Mouse (Mus musculus) forebrain, embryonic 14.5 days (tissue): ENCODE measurements at regions not wholly inside any gene's neighbourhood (a gene's known extent, or its start where the extent isn't known, plus 50 kb on each side); places are given as distances from the start of the nearest gene placed in this dataset.
A peak's percentile ranks its signal among the peaks of the same experiment; 100 is the strongest.
"Not testable (repeated sequence)": the region's sequence is repeated elsewhere in the genome, so short reads cannot be mapped to it uniquely, and the experiment has no call there.

ENCODE experiments used
- ATAC-seq: fragments of 200-750 bp; cut with Nextera tagmentation; 2 replicates; pipeline ENCODE4 v1.8.0; 2017; ENCODE audit warnings: mild to moderate bottlenecking, moderate library complexity
- DNase-seq: peaks from one replicate; pipeline ENCODE4 v3.0.0-alpha.2; 2015; ENCODE audit warnings: low spot score
- H3K27ac ChIP-seq: fragments of 300-500 bp; sonication (generic); 2 replicates; pipeline ENCODE4 v1.5.1; 2014; ENCODE audit warnings: low read depth, mild to moderate bottlenecking, control low read depth, low read length, moderate library complexity
- H3K27me3 ChIP-seq: fragments of 300-500 bp; sonication (generic); replicated peaks from 2 replicates; pipeline ENCODE4 v1.6.1; 2014; ENCODE audit warnings: low read length, control low read depth, mixed read lengths; ENCODE audit not compliant: control insufficient read depth, insufficient read depth
- H3K36me3 ChIP-seq: fragments of 300-500 bp; sonication (generic); 2 replicates; pipeline ENCODE4 v1.6.1; 2014; ENCODE audit warnings: low read length, control low read depth; ENCODE audit not compliant: control insufficient read depth, insufficient read depth
- H3K4me1 ChIP-seq: fragments of 300-500 bp; sonication (generic); 2 replicates; pipeline ENCODE4 v1.6.1; 2014; ENCODE audit warnings: antibody characterized with exemption, low read length, control low read depth; ENCODE audit not compliant: control insufficient read depth, insufficient read depth
- H3K4me2 ChIP-seq: fragments of 300-500 bp; sonication (generic); 2 replicates; pipeline ENCODE4 v1.6.1; 2014; ENCODE audit warnings: mild to moderate bottlenecking, control low read depth, low read length
- H3K4me3 ChIP-seq: fragments of 300-500 bp; sonication (generic); 2 replicates; pipeline ENCODE4 v1.5.1; 2014; ENCODE audit warnings: low read depth, low read length, control low read depth
- H3K9ac ChIP-seq: fragments of 300-500 bp; sonication (generic); 2 replicates; pipeline ENCODE4 v1.6.1; 2014; ENCODE audit warnings: mild to moderate bottlenecking, low read length, control low read depth, moderate library complexity
- H3K9me3 ChIP-seq: fragments of 300-500 bp; sonication (generic); replicated peaks from 2 replicates; pipeline ENCODE4 v1.6.1; 2016; ENCODE audit warnings: low read length, control low read depth, mixed read lengths; ENCODE audit not compliant: control insufficient read depth
- WGBS: fragments of 180-500 bp; shearing (Covaris S2); extraction: QIAGEN DNeasy Blood & Tissue Kit; methylation state at CpG from one replicate; pipeline ENCODE4 v1.1.7; 2014; 5-methylcytosine and 5-hydroxymethylcytosine counted together

- H3K4me1 ChIP-seq: no peaks in the 10 kb centered on the region
- no peaks in the 10 kb centered on the region for H3K36me3 ChIP-seq
- H3K9ac ChIP-seq: no peak overlapping the region
- no peak overlapping the region for H3K4me3 ChIP-seq
- DNase-seq (no peak), ATAC-seq (no peak)
- no peak overlapping the region for H3K27ac ChIP-seq
- H3K4me2 ChIP-seq: no peak overlapping the region
- H3K9me3 ChIP-seq: no peaks in the 10 kb centered on the region
- no peaks in the 10 kb centered on the region for H3K27me3 ChIP-seq
- WGBS: 75% methylated on average over 2 of the region's 2 CpGs
Measured at GRCm38 (mm10) chr6:117706006-117706405, 135.0 kb upstream of the Zfp637 start.

DNA sequence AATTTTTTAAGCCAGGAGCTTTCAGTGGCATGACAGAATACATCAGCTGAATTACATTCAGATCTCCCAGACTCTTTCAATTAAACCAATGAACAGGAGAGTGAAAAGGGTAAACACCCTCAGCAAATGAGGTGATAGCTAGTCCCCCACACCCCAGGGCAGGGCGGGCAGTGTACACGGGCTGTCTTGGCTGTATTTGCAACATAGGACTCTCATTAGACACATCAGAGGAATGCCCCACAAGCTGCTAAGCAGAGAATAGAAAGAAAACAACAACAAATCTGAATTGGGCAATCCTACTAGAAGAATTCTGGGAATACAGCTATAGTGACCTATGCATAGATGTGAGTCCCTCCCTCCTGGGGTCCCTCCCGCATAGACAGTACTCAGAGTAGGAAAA is 131.8 kb upstream of the Zfp637 start:
- Histone ChIP-seq H3K4me2 (no peak overlapping the region), H3K36me3 (no peaks in the 10 kb centered on the region), H3K4me3 (no peak overlapping the region), H3K9ac (no peak overlapping the region), H3K27ac (no peak overlapping the region), H3K9me3 (no peaks in the 10 kb centered on the region), H3K4me1 (no peaks in the 10 kb centered on the region), H3K27me3 (no peaks in the 10 kb centered on the region)
- no peak for ATAC-seq
- 59% methylated on average over 3 of the region's 3 CpGs for WGBS
- no peak for DNase-seq

DNA sequence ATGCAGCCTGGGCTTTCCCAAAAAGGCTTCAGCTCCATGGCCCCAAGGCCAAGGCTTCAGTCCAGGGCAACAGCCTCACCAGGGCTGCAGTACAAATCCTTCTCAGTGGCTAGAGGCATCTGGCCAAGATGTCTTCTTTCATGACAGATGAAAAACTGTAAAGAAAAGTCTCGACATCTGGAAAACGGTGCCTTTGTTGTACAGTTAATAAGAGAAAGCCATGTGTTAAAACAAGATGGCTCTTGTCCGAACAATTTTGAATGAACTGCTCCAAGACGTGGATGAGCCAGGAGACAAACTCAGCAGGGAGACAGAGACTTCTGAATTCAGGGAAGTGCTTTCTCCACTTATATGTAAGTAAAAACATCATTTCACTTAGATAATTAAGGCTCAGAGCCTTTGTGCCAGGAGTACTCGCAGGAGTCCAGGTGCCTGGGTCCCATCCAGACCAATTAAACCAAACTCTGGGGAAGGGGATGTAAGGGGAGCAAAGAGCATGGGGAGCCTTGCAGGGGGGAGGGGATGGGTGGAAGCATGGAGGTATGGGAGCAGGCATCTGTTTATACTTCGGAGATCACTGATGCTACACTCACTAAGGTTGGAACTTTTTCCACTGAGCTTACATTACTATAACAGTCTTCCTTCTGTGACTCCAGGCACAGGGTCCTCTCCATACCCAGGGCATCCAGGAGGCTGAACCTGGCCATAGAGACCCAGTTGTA is 125.8 kb upstream of the Zfp637 start:
- ATAC-seq: no peak
- no peak overlapping the region for H3K4me3 ChIP-seq
- no peaks in the 10 kb centered on the region for H3K27me3 ChIP-seq
- no peak overlapping the region for H3K27ac ChIP-seq
- WGBS: 84% methylated on average over 6 of the region's 6 CpGs
- no peak overlapping the region for H3K4me2 ChIP-seq
- no peaks in the 10 kb centered on the region for H3K4me1 ChIP-seq
- no peak overlapping the region for H3K9ac ChIP-seq
- H3K36me3 ChIP-seq: no peaks in the 10 kb centered on the region
- no peaks in the 10 kb centered on the region for H3K9me3 ChIP-seq
- no peak for DNase-seq

- H3K9me3 ChIP-seq, H3K36me3 ChIP-seq, H3K27me3 ChIP-seq, H3K4me3 ChIP-seq, DNase-seq, H3K9ac ChIP-seq, ATAC-seq, H3K4me2 ChIP-seq, H3K4me1 ChIP-seq, H3K27ac ChIP-seq: not testable (repeated sequence)
- WGBS: 91% methylated on average over 7 of the region's 40 CpGs
Measured at GRCm38 (mm10) chr6:117716422-117716821, 124.6 kb upstream of the Zfp637 start.

DNA sequence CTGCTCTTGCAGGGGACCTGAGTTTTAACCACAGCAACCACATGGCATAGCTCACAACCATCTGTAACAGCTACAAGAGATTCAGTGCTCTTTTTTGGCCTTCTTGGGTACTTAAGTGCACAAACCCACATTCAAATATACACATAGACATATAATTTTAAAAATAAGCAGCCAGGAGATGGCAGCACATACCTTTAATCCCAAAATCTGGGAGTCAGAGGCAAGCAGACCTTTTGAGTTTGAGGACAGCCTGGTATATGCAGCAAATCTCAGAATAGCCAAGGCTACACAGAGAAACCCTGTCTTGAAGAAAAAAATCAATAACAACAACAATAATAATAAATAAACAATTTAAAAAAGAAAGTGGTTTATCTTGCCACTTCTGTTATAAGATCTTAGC is 88.6 kb upstream of the Zfp637 start:
- H3K4me3 ChIP-seq, H3K4me2 ChIP-seq, H3K27me3 ChIP-seq, H3K36me3 ChIP-seq, H3K9ac ChIP-seq, ATAC-seq, H3K4me1 ChIP-seq, DNase-seq, H3K9me3 ChIP-seq, H3K27ac ChIP-seq: not testable (repeated sequence)

GRCm38 (mm10) chr6:117755682-117756081 is 85.3 kb upstream of the Zfp637 start:
- not testable (repeated sequence) for ATAC-seq
- WGBS: 100% methylated on average over 2 of the region's 2 CpGs

GRCm38 (mm10) chr6:117756176-117756575 is 84.8 kb upstream of the Zfp637 start:
- ATAC-seq (no peak), DNase-seq (no peak)
- Histone ChIP-seq H3K4me1 (no peaks in the 10 kb centered on the region), H3K9ac (no peak overlapping the region), H3K27me3 (no peaks in the 10 kb centered on the region), H3K27ac (no peak overlapping the region), H3K4me3 (no peak overlapping the region), H3K9me3 (no peaks in the 10 kb centered on the region), H3K4me2 (no peak overlapping the region), H3K36me3 (no peaks in the 10 kb centered on the region)
- 69% methylated on average over 9 of the region's 9 CpGs for WGBS

More at GRCm38 (mm10) chr6:117755682-117756081, 85.3 kb upstream of the Zfp637 start:
- H3K27me3 ChIP-seq, H3K9ac ChIP-seq, H3K4me2 ChIP-seq, H3K4me1 ChIP-seq, H3K4me3 ChIP-seq, DNase-seq, H3K9me3 ChIP-seq, H3K27ac ChIP-seq, H3K36me3 ChIP-seq: not testable (repeated sequence)

GRCm38 (mm10) chr6:117758516-117758915 is 82.5 kb upstream of the Zfp637 start:
- WGBS: 12% methylated on average over 6 of the region's 6 CpGs
- H3K27ac ChIP-seq, H3K4me3 ChIP-seq, H3K27me3 ChIP-seq, ATAC-seq, H3K4me1 ChIP-seq, H3K4me2 ChIP-seq, H3K36me3 ChIP-seq, H3K9me3 ChIP-seq, H3K9ac ChIP-seq: not testable (repeated sequence)
- DNase-seq: peak; percentile 64

GRCm38 (mm10) chr6:117771506-117771905 is 69.5 kb upstream of the Zfp637 start:
- Histone ChIP-seq H3K4me3 (no peak overlapping the region), H3K4me1 (no peaks in the 10 kb centered on the region), H3K4me2 (no peak overlapping the region), H3K9me3 (no peaks in the 10 kb centered on the region), H3K9ac (no peak overlapping the region), H3K27ac (no peak overlapping the region), H3K36me3 (no peaks in the 10 kb centered on the region), H3K27me3 (no peaks in the 10 kb centered on the region)
- ATAC-seq (no peak), DNase-seq (no peak)
- 85% methylated on average over 7 of the region's 7 CpGs for WGBS
